Mouse (Mus musculus) layer of hippocampus, adult 9-11 months (tissue): Measurements from ENCODE around the gene Slc1a1.
A peak's percentile ranks its signal among the peaks of the same experiment; 100 is the strongest.

Experiments
- DNase-seq: peaks from one replicate; pipeline ENCODE4 v3.0.0; 2022

Gene Slc1a1

DNA sequence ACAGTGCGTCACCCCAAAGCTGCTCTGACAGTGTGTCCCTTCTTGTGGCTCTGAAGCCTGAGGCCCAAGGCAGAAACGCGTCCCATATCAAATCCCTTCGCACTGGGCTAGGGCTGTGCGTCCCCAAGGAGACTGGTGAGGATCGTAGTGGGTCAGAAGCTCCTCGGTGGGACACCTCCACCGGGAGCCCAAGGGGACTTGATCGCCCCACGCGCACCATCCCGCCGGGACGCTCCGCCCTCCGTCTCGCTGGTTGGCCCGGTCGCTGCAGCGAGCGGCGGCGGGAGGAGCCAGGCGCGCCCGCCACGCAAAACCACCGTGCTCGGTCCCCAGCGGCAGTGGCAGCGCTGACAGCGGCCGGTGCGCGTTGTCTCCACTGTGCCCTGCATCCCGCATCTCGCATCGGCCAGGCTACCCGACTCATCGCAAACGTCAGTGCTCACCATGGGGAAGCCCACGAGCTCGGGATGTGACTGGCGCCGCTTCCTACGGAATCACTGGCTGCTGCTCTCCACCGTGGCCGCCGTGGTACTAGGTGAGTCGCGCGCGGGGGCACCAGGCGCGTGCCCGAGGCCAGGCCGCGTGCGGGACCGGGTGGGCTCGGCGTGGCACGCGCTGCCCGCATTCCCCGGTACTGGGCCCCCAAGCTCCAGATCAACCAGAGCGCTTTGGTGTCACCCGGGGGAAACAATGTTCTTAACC is at the start of gene Slc1a1:
TSS of gene Slc1a1 (plus strand) at position 252 of the 702 bp plus-strand sequence.
- peak; percentile 71 for DNase-seq

DNA sequence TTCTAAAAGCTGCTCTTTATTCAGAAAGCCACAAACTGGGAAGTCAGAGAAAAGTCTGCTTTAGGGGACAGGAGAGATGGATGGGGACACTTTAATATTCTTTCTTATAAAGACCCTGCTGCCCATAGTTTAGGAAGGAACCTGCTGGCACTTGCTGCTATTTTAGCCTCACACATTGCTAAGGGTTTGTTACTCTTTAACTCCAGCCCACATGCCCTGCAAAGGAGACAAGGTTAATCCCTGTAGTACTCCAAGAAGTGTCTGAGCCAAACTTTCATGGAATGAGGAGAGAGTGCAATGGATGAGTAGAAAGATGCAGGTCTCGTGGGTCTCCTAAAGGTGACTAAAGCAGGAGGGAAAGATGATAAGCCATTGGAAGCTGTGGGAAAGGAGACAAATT is 44.7 kb upstream of the Slc1a1 start:
- no peak for DNase-seq

DNA sequence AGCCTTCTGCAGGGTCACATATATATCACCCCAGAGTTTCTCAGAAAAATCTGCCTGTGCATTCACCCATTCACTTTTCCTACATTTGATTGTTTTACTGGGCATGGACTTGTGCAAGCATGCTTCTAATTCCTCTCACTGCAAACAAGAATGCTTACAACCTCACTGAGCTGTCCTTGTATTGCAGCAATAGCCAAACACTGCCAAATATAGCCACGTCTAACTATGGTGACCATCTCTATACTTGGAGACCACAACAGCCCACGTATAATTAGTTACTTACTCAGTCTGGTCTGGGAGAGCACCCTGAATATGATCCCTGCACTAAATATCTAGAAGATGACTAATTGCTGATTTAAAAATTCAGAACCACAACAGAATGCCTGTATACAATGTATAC is 41.5 kb upstream of the Slc1a1 start:
- no peak for DNase-seq

DNA sequence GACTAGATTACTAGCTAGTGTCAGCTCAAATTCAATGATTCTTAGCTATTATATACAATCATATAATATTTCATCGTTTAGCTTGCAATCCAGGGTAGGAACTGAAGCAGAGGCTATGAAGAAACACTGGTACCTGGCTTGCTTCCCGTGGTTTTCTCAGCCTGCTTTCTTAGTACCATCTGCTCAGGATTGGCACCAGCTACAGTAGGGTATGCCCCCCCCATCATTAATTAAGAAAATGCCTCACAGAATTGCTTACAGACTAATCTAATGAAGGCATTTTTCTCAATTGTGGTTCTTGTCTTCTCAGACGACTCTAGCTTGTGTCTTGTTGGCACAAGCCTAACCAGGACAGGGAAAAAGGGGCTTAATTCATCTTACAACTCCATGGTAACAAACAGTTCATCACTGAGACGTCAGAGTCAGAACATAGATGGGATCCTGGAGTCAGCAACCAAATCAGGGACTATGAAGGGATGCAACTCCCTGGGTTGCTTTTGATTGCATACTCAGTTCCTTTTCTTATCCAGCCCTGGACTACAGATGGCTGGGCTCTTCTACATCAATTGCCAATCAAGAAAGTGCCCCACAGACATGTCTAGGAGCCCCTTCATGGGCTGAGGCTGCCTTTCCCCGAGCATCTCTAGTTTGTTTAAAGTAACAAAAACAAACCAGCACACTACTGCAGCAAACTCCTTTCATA is 38.6 kb upstream of the Slc1a1 start:
- DNase-seq, result peak; percentile 21

DNA sequence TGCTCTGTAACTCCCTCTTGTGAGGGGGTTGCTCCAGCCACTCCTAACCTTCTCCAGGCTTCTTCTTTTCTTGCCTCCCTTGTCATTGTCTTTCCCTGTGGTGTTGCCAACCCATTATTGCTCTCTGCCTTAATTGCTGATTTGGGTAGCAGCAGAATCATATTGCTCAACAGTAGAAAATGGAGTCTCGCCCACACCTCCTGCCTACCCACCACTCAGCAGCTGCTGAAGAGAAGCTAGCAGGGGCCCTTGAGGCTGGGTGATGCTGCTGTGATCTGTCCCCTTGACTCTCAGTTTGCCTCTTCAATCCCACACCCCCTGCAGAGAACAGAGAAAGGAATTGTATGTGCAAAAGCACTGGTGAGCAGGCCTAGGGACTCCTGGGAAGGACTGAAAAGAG is 37.9 kb upstream of the Slc1a1 start:
- peak; percentile 60 for DNase-seq

DNA sequence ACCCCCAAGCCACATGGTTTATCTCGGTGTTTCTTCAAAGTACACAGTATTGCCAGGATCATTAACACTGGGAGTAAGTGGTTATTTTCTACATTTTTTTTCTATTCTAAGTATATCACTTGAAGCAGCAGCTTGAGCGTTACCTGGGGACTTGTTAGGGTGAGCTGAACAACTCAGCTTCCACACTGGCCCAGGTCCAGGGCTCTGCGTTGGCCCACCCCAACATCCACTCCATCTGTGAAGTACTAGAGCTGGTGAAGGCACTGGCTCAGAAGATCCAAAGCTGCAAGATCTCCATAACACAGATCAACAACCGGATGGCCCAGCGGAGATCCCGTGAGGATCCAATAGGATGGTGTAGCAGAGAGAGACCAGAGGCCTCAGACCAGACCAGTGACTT is 37.2 kb upstream of the Slc1a1 start:
- no peak for DNase-seq

DNA sequence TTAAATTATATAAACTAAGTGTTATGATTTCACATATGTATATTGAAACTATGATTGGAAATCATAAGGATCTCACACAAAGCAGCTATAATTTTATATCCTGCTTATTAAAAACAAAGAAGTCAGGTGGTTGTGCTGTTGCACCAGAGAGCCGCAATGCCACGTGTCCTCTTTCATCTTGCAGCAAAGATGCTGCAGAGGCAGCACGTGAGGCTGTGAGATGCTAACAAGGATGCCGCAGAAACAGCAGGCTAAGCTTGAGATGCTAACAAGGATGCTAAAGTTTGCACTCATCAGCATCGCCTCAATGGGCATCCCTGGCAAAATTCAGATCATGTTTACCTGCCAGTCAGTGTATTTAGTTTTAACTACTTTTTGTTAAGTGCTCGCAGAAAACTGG is 34.4 kb upstream of the Slc1a1 start:
- no peak for DNase-seq

DNA sequence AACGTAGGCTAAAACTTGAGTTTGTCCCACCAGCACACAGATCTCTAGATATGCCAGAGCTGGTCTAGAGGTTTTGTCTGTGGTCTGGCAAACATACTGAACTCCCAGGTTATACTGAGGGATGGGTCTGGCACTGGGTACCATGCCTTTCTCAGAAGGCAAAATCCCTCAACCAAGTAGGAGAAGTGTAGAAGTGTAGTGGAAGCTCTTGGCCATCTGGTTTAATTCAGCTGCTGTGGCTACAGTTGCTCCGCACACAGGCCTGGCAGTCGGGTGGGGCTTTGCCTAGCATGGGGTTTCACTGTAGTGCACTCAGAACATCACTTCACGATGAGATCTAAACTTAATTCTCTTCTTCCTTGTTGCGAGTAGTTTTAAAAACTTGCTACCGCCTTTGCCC is 28.6 kb upstream of the Slc1a1 start:
- DNase-seq, result no peak

DNA sequence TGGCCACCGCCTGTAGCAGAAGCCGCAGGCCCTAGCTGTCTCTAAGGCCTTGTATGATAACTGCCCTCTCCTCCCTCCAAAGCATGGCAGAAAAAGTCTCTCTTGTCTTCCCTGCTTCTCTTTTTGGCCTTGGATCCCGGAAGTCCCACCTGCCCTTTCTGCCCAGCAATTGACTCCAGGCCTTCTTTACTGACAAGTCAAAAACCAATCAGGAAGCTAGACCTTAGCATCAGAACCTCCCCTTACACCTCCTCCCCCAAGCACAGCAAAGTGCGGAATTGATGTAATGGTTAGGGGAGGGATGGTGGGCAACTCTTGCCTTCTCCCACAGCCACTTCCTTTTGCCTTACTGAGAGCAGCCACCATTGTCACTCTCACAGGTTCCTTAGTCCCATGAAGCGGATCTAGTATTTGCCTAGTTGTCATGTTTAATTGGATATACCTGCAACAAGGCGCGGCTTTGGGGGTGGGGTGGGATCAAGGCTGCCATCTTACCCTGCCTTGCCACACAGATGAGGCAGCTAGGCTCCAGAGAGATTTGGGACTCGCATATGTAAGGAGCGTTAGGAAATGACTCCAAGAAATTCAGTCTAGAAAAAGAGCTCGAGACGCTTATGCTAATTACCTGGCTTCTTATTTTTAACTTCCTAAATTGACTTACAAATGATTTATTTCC is 27.9 kb upstream of the Slc1a1 start:
- no peak for DNase-seq

DNA sequence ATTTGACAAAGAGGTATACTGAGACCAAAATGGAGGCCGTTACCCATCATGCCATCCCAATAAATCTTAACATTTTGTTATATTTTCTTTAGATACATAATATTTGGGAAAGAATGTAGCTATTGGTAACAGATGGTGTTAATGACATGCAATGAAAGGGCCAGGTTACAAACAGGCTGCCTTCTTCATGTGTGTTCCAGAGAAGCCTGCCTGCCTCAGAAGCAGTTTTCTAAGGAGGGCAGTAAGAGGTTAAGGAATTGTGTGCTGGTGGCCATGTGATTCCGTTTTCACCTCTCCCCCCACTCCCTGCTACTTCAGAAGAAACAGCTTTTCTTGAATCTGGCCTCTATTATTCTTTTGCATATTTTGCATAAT is 27.4 kb upstream of the Slc1a1 start:
- no peak for DNase-seq

DNA sequence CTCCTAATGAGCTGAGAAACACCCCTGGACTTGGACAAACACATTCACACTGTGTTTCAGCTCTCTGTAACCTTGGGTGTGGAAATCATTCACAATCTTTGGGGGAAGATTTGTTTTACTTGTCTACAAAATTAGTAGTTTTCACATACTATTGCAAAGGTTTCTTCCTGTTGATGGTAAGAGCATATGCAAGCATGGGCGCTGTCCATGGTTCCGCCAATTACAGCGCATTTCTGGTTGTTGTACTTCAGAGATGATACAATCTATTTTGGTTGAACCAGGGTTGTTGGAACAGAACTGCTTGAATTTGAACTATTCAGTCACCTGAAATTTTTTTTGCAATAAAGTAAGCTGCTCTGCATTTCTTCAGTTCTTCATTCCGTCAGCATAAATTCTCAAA is 16.6 kb upstream of the Slc1a1 start:
- DNase-seq, result no peak

DNA sequence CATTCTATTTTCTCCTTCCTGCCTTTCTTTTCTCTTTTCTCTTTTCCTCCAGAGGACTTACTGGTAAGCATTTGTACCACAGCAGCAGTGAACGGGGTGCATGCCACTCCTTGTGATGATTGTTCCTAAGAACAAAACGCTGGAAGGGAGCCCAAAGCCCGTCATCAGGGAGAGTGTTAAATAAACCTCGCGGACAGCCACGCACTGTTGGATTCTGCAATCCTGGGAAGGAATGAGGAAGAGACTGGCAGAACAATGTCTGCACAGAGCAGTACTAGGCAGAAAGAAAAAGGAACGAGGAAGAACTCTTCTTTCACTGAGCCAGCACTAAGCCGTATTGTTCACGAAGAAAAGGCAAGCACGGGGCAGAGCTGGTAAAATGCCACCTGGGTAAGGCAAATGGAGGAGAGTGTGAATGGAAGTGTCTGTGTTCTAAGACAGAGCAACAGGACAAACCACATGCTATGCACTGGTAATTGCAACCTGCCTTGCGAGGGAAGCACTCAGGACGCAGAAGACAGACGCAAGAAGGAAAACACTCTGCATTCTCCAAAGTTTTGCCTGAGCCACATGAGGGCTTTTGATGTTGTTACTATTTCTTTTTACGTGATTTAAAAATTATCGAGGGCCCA is 7.0 kb upstream of the Slc1a1 start:
- DNase-seq, result no peak

DNA sequence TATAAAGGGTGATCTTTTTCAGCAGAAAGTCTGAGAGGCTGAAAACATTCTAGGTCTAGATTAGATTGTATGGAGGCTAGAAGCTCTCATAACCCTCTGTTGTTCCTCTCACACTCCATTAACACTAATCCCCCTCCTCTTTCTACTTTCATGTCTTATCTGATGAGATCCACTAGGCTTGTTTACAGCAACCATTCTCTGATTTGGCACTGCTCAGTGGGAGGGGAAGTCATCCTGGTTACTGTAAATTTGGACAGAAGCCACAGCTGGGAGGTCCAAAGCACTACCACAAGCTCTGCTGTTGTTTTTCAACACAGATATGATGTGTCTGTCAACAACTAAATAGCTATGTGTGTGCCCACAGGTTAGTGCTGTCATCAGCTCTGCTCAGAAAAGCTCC is 3.5 kb upstream of the Slc1a1 start:
- no peak for DNase-seq

DNA sequence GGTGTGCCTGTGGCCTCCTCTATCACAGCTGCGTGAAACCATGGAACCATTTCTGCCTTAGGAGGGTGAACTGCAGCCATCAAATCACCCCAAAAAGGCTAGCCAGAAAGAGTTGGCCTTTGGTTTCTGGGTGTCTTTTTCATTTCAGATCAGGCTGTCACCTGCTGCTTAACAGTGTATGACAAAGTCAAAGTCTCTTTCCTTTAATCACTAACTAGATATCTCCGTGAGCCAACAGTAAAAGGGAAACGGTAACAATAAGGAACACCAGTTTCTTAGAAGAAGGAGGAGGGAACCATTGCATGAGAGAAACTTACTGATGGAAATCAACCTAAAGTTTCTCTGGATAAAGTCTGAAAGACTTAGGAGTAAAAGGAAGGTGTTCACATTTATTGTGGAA is 2.2 kb upstream of the Slc1a1 start:
- no peak for DNase-seq

DNA sequence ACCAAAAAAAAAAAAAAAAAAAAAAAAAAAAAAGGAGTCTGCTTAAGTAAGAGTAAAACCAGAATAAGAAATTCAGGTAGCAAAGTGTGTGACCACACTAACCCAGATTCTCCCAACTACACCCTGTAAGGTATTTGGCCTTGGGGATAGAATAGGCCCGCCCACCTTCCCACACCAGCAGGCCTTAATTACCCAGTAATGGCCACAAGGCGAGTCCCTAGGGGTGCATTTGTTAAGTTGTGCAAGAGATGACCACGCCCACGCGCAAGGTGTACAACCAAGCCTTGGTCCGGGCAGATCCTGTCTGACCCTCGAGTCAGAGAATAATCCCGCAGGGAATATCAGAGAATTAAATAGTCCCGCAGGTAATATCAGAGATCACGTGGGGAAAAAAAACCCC is 461 bp upstream of the Slc1a1 start:
- peak; percentile 28 for DNase-seq

DNA sequence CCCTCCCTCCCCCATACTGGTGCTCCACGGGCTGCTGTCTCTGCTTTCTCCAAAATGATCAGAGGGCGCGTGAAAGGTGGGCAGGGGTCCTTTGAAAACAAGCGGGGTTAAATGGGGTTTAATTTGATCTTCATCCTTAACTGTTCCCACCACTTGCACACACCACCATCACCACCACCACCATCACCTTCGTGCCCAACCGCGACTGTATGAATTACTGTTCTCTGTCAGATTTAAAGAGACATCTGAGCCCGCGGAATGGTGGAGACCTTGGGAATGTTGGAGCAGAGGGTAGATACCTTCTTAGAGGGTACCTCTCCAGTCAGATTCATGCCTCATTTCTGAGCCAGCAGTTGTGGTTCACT is 633 bp downstream of the Slc1a1 start:
- no peak for DNase-seq

DNA sequence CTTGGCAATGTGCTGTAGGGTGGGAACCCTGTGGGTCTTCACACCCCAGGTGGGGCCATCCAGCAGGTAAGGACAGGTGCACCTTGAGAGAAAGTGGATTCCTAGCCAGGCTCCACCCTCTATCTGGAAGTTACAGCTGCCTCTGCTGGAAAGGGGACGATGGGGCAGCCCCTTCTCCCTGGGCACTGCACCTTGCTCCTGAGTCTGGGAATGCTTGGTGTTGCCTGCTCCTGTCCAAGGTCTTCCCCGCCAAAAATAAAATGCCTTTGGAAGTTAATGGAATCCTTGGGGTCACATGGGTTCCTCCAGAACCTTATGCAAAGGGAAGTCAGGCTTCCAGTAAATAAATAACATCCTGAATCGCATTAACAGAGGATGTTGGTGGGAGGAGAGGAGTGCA is 1.3 kb downstream of the Slc1a1 start:
- no peak for DNase-seq

DNA sequence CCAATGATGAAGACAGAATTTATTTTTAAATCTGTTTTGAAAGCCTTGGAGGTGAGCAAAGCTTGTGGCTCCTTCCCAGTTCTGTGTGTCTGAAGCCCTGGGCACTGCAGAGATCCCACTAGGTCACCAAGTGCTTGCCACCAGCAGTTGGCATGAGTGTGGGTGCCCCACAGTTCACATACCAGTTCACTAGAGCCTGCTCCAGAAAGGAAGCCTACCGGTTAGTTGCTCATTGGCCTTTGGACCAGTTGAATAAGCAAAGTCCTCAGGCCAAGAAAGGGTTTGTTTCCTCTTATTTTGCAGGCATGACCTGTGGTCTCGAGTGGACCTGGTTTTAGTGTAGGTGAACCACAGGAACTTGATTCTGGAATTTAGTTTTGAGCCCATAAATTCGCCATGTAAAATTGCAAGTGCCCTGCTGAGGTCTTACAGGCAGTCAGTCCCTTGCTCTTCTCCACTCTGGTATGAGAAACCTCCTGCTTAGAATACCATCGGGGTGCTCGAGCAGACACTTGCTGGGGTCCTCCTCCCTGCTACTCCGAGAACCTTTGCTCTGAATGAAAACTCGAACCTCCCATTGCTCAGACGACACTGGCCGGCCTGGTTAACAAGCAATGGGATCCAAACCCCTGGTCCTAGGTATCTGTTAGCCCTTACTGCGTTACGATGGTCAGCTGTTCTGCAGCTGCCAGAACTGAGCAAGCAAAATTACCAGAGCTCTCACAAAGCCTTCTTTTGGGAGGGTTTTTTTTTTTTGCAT is 2.0 kb downstream of the Slc1a1 start:
- DNase-seq, result no peak

DNA sequence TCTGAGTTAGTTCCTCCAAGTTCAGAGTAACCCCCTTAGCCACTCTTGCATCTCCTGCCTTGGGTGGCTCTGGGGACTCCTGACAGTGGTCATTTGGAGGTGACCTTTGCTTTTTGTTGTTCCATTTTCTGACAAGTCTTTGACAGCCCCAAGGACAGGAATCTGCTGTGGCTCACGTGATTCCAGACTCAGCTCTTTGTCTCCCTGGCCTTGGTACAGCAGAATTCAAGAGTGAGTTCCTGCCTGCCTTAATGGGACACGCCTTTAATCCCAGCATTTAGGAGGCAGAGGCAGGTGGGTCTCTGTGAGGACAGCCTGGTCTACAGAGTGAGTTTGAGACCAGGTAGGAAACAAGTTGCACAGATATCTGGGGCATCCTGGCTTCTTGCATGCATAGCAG is 3.9 kb downstream of the Slc1a1 start:
- no peak for DNase-seq

DNA sequence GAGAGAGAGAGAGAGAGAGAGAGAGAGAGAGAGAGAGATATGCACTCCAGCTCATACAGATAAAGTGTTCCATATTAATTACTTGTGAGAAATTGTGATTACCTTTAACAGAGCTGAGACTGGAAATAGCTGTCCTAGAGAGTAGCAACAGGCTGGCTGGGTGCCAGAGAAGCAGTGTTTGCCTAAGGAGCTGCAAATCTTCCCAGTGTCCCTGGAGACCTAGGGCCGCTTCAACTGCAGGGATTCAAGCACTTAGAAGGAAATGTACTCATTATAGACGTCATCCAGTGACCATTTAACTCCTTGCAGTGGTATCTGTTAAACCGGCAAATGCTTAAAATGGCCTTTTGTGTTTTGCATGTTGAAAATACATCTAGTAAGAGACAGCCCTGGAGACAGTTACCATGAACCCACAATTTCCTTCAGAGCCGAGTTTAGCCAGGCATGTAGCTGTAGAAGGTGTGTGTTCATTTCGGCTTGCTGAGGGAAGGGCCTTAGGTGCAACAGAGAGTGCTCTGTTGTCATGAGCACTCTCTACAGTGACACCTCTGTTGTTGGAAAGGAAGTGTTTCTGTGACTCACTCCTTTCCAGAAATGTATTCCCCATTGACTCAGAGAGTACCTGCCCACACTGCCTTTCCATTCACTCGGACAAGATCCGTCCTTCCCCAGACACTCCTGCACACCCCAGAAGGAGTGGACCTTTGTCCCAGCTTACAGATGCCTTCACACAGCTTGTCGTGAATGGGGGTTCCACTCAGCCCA is 10.3 kb downstream of the Slc1a1 start:
- DNase-seq, result no peak

DNA sequence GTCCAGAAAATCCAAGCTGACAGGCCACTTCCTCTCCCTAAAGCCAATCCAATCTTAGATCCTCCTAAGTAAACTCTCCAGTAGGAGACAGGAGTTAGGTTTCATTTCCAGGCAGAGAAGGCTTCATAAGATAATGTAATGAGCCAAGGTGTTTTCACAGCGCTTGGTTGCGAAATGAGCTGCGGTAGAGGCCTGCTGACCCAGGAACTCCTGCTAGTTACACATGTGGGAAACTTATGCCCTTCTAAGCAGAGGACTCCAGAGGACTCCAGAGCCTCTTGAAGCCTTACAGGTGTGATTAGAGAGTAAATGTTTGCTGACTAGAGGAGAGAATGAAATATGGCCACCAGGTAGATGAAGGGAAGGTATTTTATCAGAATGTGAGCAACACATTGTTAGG is 15.7 kb downstream of the Slc1a1 start:
- no peak for DNase-seq

DNA sequence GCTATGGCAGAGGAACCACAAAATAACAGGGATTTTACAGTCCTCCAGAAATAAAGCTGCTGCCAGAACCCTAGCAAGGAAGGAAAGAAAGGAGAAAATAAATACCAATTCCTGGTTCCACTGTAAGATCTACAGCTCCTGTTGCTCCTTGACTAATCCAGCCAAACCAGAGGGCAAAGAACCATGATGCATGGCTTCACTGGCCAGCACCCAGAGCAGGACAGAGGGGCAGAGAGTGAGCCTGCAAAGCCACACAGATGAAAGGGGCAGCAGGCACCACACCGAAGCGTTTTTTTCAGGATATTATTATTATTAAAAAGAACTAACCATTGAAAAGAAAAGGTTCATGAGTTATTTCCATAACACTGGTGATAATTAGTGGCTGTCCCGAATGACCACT is 17.2 kb downstream of the Slc1a1 start:
- no peak for DNase-seq
